Mouse (Mus musculus) E14TG2a.4 (cell line): Measurements from ENCODE around the gene Zbtb7a.
"Not testable (repeated sequence)": the region's sequence is repeated elsewhere in the genome, so short reads cannot be mapped to it uniquely, and the experiment has no call there.

Experiments
- CTCF ChIP-seq: conservative IDR thresholded peaks from 2 replicates; pipeline ENCODE4 v1.5.1; 2014; ENCODE audit warnings: low read length
- NANOG ChIP-seq: IDR thresholded peaks from 2 replicates; pipeline ENCODE4 v1.6.1; 2014; ENCODE audit warnings: borderline replicate concordance, low read length, mixed read lengths
- POU5F1 ChIP-seq: IDR thresholded peaks from 2 replicates; pipeline ENCODE4 v1.6.1; 2014; ENCODE audit warnings: low read length, borderline replicate concordance

DNA sequence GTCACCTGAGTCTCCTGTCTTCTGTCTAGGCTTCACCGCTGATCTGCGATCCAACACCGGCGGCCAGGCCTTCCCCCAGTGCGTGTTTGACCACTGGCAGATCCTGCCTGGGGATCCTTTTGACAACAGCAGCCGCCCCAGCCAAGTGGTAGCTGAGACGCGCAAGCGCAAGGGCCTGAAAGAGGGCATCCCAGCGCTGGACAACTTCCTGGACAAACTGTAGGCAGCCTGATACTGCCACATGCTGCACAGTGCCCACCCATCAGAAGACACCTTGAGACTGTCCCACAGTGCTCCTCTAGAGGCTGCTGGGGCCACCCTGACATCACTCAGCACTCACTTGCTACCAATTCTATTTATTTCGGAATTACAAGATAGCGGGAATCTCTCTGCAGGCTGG, 46.8 kb downstream of the Zbtb7a start:
- TF ChIP-seq CTCF, POU5F1, NANOG: not testable (repeated sequence)
